Mouse (Mus musculus) kidney, adult 2 months (tissue): ENCODE results near the gene Btnl10. TPM values are rescaled to one million over a fixed set of nuclear protein-coding genes. Genes with fewer than 3 reads are reported as not detected.

Experiments used
- DNase-seq: peaks from one replicate; pipeline ENCODE4 v3.0.0; 2021
- H3K27ac ChIP-seq: fragments of 200-500 bp; 2 replicates; pipeline ENCODE4 v1.5.1; 2012; ENCODE audit warnings: low read depth, low read length, control low read depth, inconsistent platforms; ENCODE audit not compliant: insufficient read depth
- H3K27me3 ChIP-seq: fragments of 200-500 bp; replicated peaks from 2 replicates; pipeline ENCODE4 v1.6.1; 2012; ENCODE audit warnings: mild to moderate bottlenecking, moderate library complexity, low read length, inconsistent platforms; ENCODE audit not compliant: control insufficient read depth, insufficient read depth
- H3K36me3 ChIP-seq: fragments of 200-500 bp; 2 replicates; pipeline ENCODE4 v1.6.1; 2012; ENCODE audit warnings: mild to moderate bottlenecking, moderate library complexity, low read length, inconsistent platforms; ENCODE audit not compliant: control insufficient read depth, insufficient read depth
- H3K4me1 ChIP-seq: fragments of 200-500 bp; 2 replicates; pipeline ENCODE4 v1.6.1; 2011; ENCODE audit warnings: low read length; ENCODE audit not compliant: control insufficient read depth, insufficient read depth
- H3K4me3 ChIP-seq: fragments of 200-500 bp; 2 replicates; pipeline ENCODE4 v1.5.1; 2011; ENCODE audit warnings: mild to moderate bottlenecking, low read depth, low read length, control low read depth; ENCODE audit not compliant: insufficient read depth
- CTCF ChIP-seq: fragments of 200-500 bp; conservative IDR thresholded peaks from 2 replicates; pipeline ENCODE4 v1.5.1; 2011; ENCODE audit warnings: low read depth, mild to moderate bottlenecking, control low read depth, low read length, moderate library complexity, mixed read lengths; ENCODE audit not compliant: insufficient read depth, insufficient read length
- POLR2A ChIP-seq: fragments of 200-500 bp; IDR thresholded peaks from one replicate; pipeline ENCODE4 v1.6.1; 2011; ENCODE audit warnings: low read depth, low read length, control low read depth
- WGBS: fragments of 180-500 bp; shearing (Covaris S2); methylation state at CpG from one replicate; pipeline ENCODE4 v1.1.7; 2018; 5-methylcytosine and 5-hydroxymethylcytosine counted together
- polyA plus RNA-seq: library from polyadenylated mRNA; depleted of rRNA; stranded (reverse); fragments of >200 nt; gene quantifications from 2 replicates; pipeline ENCODE4 v1.2.3, GENCODE M21; 2012

The Btnl10 gene
- polyA plus RNA-seq, 1 experiment = 0.27 TPM

- DNase-seq = no peak
- 85% methylated on average over 3 of the region's 3 CpGs for WGBS
- TF ChIP-seq POLR2A = no peak
- TF ChIP-seq CTCF = 0 out of 2 replicates have a peak, but pooled peaks have one; percentile 12
Observed at GRCm38 (mm10) chr11:58930254-58930653, 12.5 kb downstream of the Btnl10 start.

GRCm38 (mm10) chr11:58931576-58931975 is 13.9 kb downstream of the Btnl10 start:
- no peak for DNase-seq
- 42% methylated on average over 4 of the region's 4 CpGs for whole genome bisulfite sequencing
- H3K27me3 ChIP-seq = no peaks in the 10 kb centered on the region
- TF ChIP-seq POLR2A (no peak), CTCF (0 out of 2 replicates have a peak, but pooled peaks have one; percentile 21)
- no peak overlapping the region for H3K27ac ChIP-seq
- no peak overlapping the region for H3K4me3 ChIP-seq
- H3K36me3 ChIP-seq = peaks cover under 1% of the 10 kb centered on the region; the same call in 1 of the 2 replicates
- peaks cover 19% of the 10 kb centered on the region; the same call in 1 of the 2 replicates for H3K4me1 ChIP-seq

More at GRCm38 (mm10) chr11:58930254-58930653, 12.5 kb downstream of the Btnl10 start:
- no peaks in the 10 kb centered on the region for H3K27me3 ChIP-seq
- H3K4me1 ChIP-seq = peaks cover 18% of the 10 kb centered on the region; the same call in 1 of the 2 replicates
- no peak overlapping the region for H3K27ac ChIP-seq
- H3K4me3 ChIP-seq = no peak overlapping the region
- no peaks in the 10 kb centered on the region for H3K36me3 ChIP-seq

GRCm38 (mm10) chr11:58937909-58938308 is 20.2 kb downstream of the Btnl10 start:
- H3K4me1 ChIP-seq = peaks cover 10% of the 10 kb centered on the region; the same call in 1 of the 2 replicates
- peaks cover 2% of the 10 kb centered on the region; the same call in 1 of the 2 replicates for H3K36me3 ChIP-seq
- peak overlapping the region; percentile 90 for H3K4me3 ChIP-seq
- DNase-seq = no peak
- 2% methylated on average over 13 of the region's 13 CpGs for WGBS
- H3K27ac ChIP-seq = no peak overlapping the region
- H3K27me3 ChIP-seq = no peaks in the 10 kb centered on the region
- TF ChIP-seq CTCF (no peak), POLR2A (no peak)

GRCm38 (mm10) chr11:58938322-58939087 is 20.8 kb downstream of the Btnl10 start, which contains the start of gene Rnf187:
Gene Rnf187 (minus strand): TSS chr11:58938916.
- DNase-seq = peak; percentile 96
- H3K27ac ChIP-seq = peak within 1 kb of the TSS; percentile 60
- no peaks in the 10 kb centered on the region for H3K27me3 ChIP-seq
- WGBS = under 1% methylated on average over 95 of the region's 95 CpGs
- H3K4me1 ChIP-seq = peaks cover 10% of the 10 kb centered on the region; the same call in 1 of the 2 replicates
- H3K4me3 ChIP-seq = peak within 1 kb of the TSS; percentile 90
- peaks cover 2% of the 10 kb centered on the region; the same call in 1 of the 2 replicates for H3K36me3 ChIP-seq
- 0 out of 2 replicates have a peak, but pooled peaks have one; percentile 1 for TF ChIP-seq CTCF
- peak; percentile 79 for TF ChIP-seq POLR2A

- H3K4me3 ChIP-seq = peak overlapping the region; percentile 4; the same call in 1 of the 2 replicates
- H3K36me3 ChIP-seq = peaks cover 2% of the 10 kb centered on the region; the same call in 1 of the 2 replicates
- H3K27me3 ChIP-seq = no peaks in the 10 kb centered on the region
- WGBS = 13% methylated on average over 6 of the region's 6 CpGs
- TF ChIP-seq CTCF (no peak), POLR2A (no peak)
- H3K27ac ChIP-seq = peak overlapping the region; percentile 12; the same call in 1 of the 2 replicates
- DNase-seq = no peak
- H3K4me1 ChIP-seq = peaks cover 10% of the 10 kb centered on the region; the same call in 1 of the 2 replicates
Observed at GRCm38 (mm10) chr11:58939088-58939439, 21.4 kb downstream of the Btnl10 start.

- Histone ChIP-seq H3K4me1 (peaks cover 5% of the 10 kb centered on the region; the same call in 1 of the 2 replicates), H3K27me3 (no peaks in the 10 kb centered on the region), H3K36me3 (no peaks in the 10 kb centered on the region), H3K4me3 (no peak overlapping the region), H3K27ac (no peak overlapping the region)
- DNase-seq = no peak
- TF ChIP-seq POLR2A = no peak
- WGBS = 62% methylated on average over 5 of the region's 5 CpGs
Observed at GRCm38 (mm10) chr11:58944136-58944535, 26.4 kb downstream of the Btnl10 start.

- Histone ChIP-seq H3K27me3 (no peaks in the 10 kb centered on the region; the same call in 1 of the 2 replicates), H3K4me1 (peaks cover 5% of the 10 kb centered on the region; the same call in 1 of the 2 replicates), H3K27ac (no peak overlapping the region), H3K4me3 (no peak overlapping the region), H3K36me3 (no peaks in the 10 kb centered on the region)
- 89% methylated on average over 3 of the region's 3 CpGs for WGBS
- no peak for TF ChIP-seq POLR2A
- no peak for TF ChIP-seq CTCF
- no peak for DNase-seq
Observed at GRCm38 (mm10) chr11:58947306-58947705, 29.6 kb downstream of the Btnl10 start.
